Mouse (Mus musculus) CH12.LX (cell line): ENCODE measurements around the gene Il11ra1.

Source experiments
- BHLHE40 ChIP-seq: IDR thresholded peaks from 2 replicates; pipeline ENCODE4 v1.6.1; 2011; ENCODE audit warnings: mild to moderate bottlenecking, low read depth, low read length, improper control_type of control experiment
- CHD2 ChIP-seq: IDR thresholded peaks from 2 replicates; pipeline ENCODE4 v1.6.1; 2011; ENCODE audit warnings: low read length, improper control_type of control experiment
- CTCF ChIP-seq, 2 experiments: IDR thresholded peaks in 1 of 2; conservative IDR thresholded peaks in 1 of 2; 2 replicates each; pipeline ENCODE4 v1.5.1; 2011 to 2012; ENCODE audit warnings: low read depth in 2 of 2, low read length in 2 of 2, improper control_type of control experiment in 1 of 2, inconsistent platforms in 1 of 2, mild to moderate bottlenecking in 1 of 2, moderate library complexity in 1 of 2
- EP300 ChIP-seq: IDR thresholded peaks from 2 replicates; pipeline ENCODE4 v1.6.1; 2011; ENCODE audit warnings: low read length, improper control_type of control experiment
- ETS1 ChIP-seq: conservative IDR thresholded peaks from 2 replicates; pipeline ENCODE4 v1.6.1; 2012; ENCODE audit warnings: low read depth, mild to moderate bottlenecking, inconsistent platforms, low read length, improper control_type of control experiment, moderate library complexity
- MAZ ChIP-seq: IDR thresholded peaks from 2 replicates; pipeline ENCODE4 v1.6.1; 2012; ENCODE audit warnings: low read depth, mild to moderate bottlenecking, inconsistent platforms, low read length, improper control_type of control experiment, moderate library complexity
- MYC ChIP-seq: IDR thresholded peaks from 2 replicates; pipeline ENCODE4 v1.6.1; 2011; ENCODE audit warnings: low read depth, mild to moderate bottlenecking, improper control_type of control experiment, low read length
- NELFE ChIP-seq: IDR thresholded peaks from 2 replicates; pipeline ENCODE4 v1.6.1; 2011; ENCODE audit warnings: low read depth, low read length, improper control_type of control experiment
- POLR2A ChIP-seq: IDR thresholded peaks from 2 replicates; pipeline ENCODE4 v1.6.1; 2011; ENCODE audit warnings: low read depth, mild to moderate bottlenecking, improper control_type of control experiment, low read length
- SIN3A ChIP-seq: IDR thresholded peaks from 2 replicates; pipeline ENCODE4 v1.6.1; 2012; ENCODE audit warnings: low read length, improper control_type of control experiment, inconsistent platforms
- SMC3 ChIP-seq: IDR thresholded peaks from 2 replicates; pipeline ENCODE4 v1.6.1; 2011; ENCODE audit warnings: low read depth, low read length, improper control_type of control experiment
- TCF12 ChIP-seq: IDR thresholded peaks from 2 replicates; pipeline ENCODE4 v1.6.1; 2014; ENCODE audit warnings: low read depth, mild to moderate bottlenecking, inconsistent platforms, low read length, improper control_type of control experiment
- ZC3H11A ChIP-seq: IDR thresholded peaks from 2 replicates; pipeline ENCODE4 v1.6.1; 2012; ENCODE audit warnings: low read depth, mild to moderate bottlenecking, inconsistent platforms, low read length, improper control_type of control experiment
- ZNF384 ChIP-seq: IDR thresholded peaks from 2 replicates; pipeline ENCODE4 v1.6.1; 2012; ENCODE audit warnings: low read depth, low read length, improper control_type of control experiment, inconsistent platforms

DNA sequence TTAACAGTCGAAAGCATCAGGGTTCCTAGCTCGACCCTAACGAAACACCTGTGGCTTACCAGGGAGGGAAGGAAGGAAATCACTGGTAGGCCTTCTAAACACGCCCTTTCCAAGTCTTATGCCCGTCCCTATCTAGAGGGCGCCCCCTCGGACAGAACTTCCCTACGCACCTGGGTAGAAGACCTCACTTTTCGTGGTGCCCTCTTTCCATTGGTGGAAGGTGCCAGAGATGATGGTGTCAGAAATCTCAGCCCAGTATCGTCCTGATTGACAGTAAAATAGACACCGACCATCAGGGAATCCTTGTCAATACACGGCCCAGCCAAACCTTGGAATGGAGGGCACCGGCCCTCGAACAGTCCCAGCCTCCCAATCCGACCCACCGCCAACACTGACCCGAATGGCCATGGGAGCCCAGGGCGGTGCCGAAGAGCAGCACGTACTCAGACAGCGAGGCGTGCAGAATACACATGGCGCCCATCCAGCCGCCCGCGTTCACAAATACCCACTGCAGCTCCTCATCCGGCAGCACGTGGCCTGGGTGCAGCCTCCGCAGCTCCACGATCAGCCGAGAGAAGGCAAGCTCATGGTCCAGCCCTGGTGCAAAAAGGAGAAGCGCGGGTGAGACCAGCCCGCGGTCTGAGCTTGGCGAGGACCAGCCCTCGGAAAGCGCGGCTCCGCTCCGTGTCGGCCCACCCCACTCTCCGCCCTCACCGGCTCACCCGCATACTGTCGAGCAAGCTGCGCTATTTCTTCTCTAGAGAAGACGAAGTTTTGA lies 40.8 kb downstream of the Il11ra1 start:
- TF ChIP-seq ZC3H11A (no peak), TCF12 (peak; percentile 20; the same call in 1 of the 2 replicates), BHLHE40 (0 out of 2 replicates have a peak, but pooled peaks have one; percentile 14), ETS1 (no peak), NELFE (0 out of 2 replicates have a peak, but pooled peaks have one; percentile 28), EP300 (peak; percentile 24), CHD2 (no peak), CTCF (conservative IDR thresholded peaks at IDR 0.05 in 1 of 2, IDR thresholded peaks at IDR 0.05 in 1 of 2; ENCODE audit: low read depth in 2 of 2, low read length in 2 of 2) (peak in 1 of 2 experiments; percentile 49; a peak in 2 of 4 replicates), MAZ (no peak), POLR2A (no peak), SMC3 (no peak), MYC (peak; percentile 57; the same call in 1 of the 2 replicates), SIN3A (peak; percentile 54; the same call in 1 of the 2 replicates), ZNF384 (no peak)
